Mouse (Mus musculus) NIH3T3 (cell line): ENCODE measurements around the gene Olfr722.
"Not testable (repeated sequence)": the region's sequence is repeated elsewhere in the genome, so short reads cannot be mapped to it uniquely, and the experiment has no call there.

Experiments
- DNase-seq: peaks from one replicate; pipeline ENCODE4 v3.0.0-alpha.2; 2012; ENCODE audit warnings: low read depth

Olfr722 gene

DNA sequence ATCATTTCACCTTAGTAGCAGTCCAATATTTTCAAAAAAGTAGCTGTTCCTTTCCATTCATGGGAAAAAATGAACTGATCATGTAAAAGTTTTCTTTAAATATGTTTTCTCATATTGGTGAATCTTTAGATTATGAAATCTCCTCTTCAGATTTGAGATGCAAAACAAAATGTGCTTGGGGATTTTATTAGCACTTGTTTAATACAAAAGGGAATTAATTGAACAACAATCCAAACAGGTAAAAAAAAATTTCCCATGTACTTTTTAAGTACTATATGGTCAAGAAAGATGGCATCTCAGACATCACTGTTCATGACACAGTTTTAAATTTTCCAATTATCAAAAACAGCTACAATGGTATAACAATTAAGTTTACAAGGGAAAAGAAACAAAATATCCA is at the start of gene Olfr722:
Olfr722 (minus strand) TSS at position 101 of the 400 bp plus-strand sequence.
- DNase-seq, result no peak

DNA sequence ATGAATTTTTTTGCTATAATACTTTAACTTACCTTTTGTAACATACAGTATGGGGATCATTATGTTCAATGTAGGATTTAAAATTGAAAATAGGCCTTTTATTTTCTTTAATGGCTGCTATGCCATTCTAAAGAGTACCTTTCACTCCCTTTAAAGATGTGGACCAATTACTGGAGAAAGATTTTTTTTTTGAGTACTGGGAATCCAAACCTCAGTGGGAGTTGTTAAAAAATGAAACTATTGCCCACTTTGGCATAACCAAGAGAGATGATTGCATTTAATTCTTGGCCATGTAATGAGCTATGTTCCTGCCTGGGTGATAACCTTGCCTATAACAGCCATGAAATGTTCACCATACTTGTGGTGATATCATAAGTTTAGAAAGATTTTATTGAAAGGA is 29.9 kb upstream of the Olfr722 start, which contains the start of gene Olfr723:
Olfr723 (minus strand) TSS at position 101 of the 400 bp plus-strand sequence.
- DNase-seq, result not testable (repeated sequence)

DNA sequence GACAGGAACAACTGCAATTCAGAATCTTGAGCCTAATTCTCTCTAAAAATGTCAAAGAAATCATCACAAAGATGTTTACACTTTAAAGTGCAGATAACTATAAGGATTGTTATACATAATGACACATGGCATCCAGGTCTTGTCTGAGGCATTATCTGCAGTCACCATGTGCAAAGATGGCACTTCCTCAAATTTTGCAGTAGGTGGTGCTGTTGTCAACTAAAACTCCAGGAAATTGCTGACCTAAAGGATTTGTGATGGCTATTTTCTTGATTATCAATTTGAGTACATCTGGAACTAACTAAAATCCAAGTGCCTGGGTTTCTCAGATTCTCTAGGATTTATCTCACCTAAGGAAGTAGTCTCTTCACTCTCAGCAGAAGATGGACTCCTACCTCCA is 41.4 kb downstream of the Olfr722 start:
- DNase-seq, result peak; percentile 12
